Mouse (Mus musculus) forebrain, embryonic 10.5 days (tissue): ENCODE results near the gene Fnbp1. TPM values are rescaled to one million over a fixed set of nuclear protein-coding genes. Genes with fewer than 3 reads are reported as not detected.
A peak's percentile ranks its signal among the peaks of the same experiment; 100 is the strongest.

Experiments used
- DNase-seq: peaks from one replicate; pipeline ENCODE4 v3.0.0-alpha.2; 2017; ENCODE audit warnings: low spot score; ENCODE audit errors: extremely low spot score
- H3K27ac ChIP-seq: fragments of 300-500 bp; sonication (generic); 2 replicates; pipeline ENCODE4 v1.5.1; 2016; ENCODE audit warnings: mild to moderate bottlenecking
- H3K27me3 ChIP-seq: fragments of 300-500 bp; sonication (generic); 2 replicates; pipeline ENCODE4 v1.6.1; 2016; ENCODE audit warnings: mild to moderate bottlenecking; ENCODE audit not compliant: poor library complexity, severe bottlenecking
- H3K36me3 ChIP-seq: fragments of 300-500 bp; sonication (generic); replicated peaks from 2 replicates; pipeline ENCODE4 v1.6.1; 2016; ENCODE audit warnings: mild to moderate bottlenecking, moderate library complexity
- H3K4me1 ChIP-seq: fragments of 300-500 bp; sonication (generic); 2 replicates; pipeline ENCODE4 v1.6.1; 2016
- H3K4me3 ChIP-seq: fragments of 300-500 bp; sonication (generic); 2 replicates; pipeline ENCODE4 v1.5.1; 2016; ENCODE audit warnings: mild to moderate bottlenecking, moderate library complexity
- H3K9me3 ChIP-seq: fragments of 300-500 bp; sonication (generic); 2 replicates; pipeline ENCODE4 v1.6.1; 2016; ENCODE audit warnings: mild to moderate bottlenecking, moderate library complexity
- WGBS: fragments of 180-500 bp; shearing (Covaris S2); methylation state at CpG from one replicate; pipeline ENCODE4 v1.1.7; 2016; 5-methylcytosine and 5-hydroxymethylcytosine counted together
- polyA plus RNA-seq: library from polyadenylated mRNA; unstranded; fragments of >200 nt; fragmentation: Nextera tagmentation; extraction: Ambion mirVana; gene quantifications from 2 replicates; pipeline ENCODE4 v1.2.1, GENCODE M21; 2016

Gene Fnbp1
- polyA plus RNA-seq, 1 experiment from 2014 or later: 13.3 TPM

GRCm38 (mm10) chr2:31020202-31020601 is 121.6 kb downstream of the Fnbp1 start:
- Histone ChIP-seq H3K4me1 (no peaks in the 10 kb centered on the region), H3K4me3 (no peak overlapping the region), H3K27ac (no peak overlapping the region), H3K27me3 (no peaks in the 10 kb centered on the region), H3K36me3 (peaks cover 59% of the 10 kb centered on the region), H3K9me3 (no peaks in the 10 kb centered on the region)
- no peak for DNase-seq
- WGBS: 90% methylated on average over 2 of the region's 2 CpGs

GRCm38 (mm10) chr2:31019011-31019410 is 122.8 kb downstream of the Fnbp1 start:
- Histone ChIP-seq H3K36me3 (peaks cover 59% of the 10 kb centered on the region), H3K4me1 (no peaks in the 10 kb centered on the region), H3K27ac (no peak overlapping the region), H3K9me3 (no peaks in the 10 kb centered on the region), H3K4me3 (no peak overlapping the region), H3K27me3 (no peaks in the 10 kb centered on the region)
- WGBS: 93% methylated on average over 8 of the region's 8 CpGs
- no peak for DNase-seq

- no peak for DNase-seq
- WGBS: 88% methylated on average over 8 of the region's 8 CpGs
- H3K36me3 ChIP-seq: peaks cover 59% of the 10 kb centered on the region
- no peaks in the 10 kb centered on the region for H3K27me3 ChIP-seq
- H3K4me1 ChIP-seq: no peaks in the 10 kb centered on the region
- H3K4me3 ChIP-seq: no peak overlapping the region
- H3K27ac ChIP-seq: no peak overlapping the region
- H3K9me3 ChIP-seq: no peaks in the 10 kb centered on the region
Observed at GRCm38 (mm10) chr2:31018519-31018918, 123.3 kb downstream of the Fnbp1 start.

- no peak overlapping the region for H3K4me3 ChIP-seq
- H3K27me3 ChIP-seq: no peaks in the 10 kb centered on the region
- H3K4me1 ChIP-seq: no peaks in the 10 kb centered on the region
- no peaks in the 10 kb centered on the region for H3K9me3 ChIP-seq
- DNase-seq: no peak
- H3K27ac ChIP-seq: no peak overlapping the region
- 94% methylated on average over 18 of the region's 18 CpGs for WGBS
- peaks cover 59% of the 10 kb centered on the region for H3K36me3 ChIP-seq
Observed at GRCm38 (mm10) chr2:31017625-31018317, 124.0 kb downstream of the Fnbp1 start.

GRCm38 (mm10) chr2:31013371-31014120 is 128.3 kb downstream of the Fnbp1 start:
- Histone ChIP-seq H3K4me1 (no peaks in the 10 kb centered on the region), H3K36me3 (peaks cover 46% of the 10 kb centered on the region), H3K27ac (no peak overlapping the region), H3K4me3 (no peak overlapping the region), H3K9me3 (no peaks in the 10 kb centered on the region), H3K27me3 (no peaks in the 10 kb centered on the region)
- 83% methylated on average over 14 of the region's 14 CpGs for WGBS
- DNase-seq: no peak

- no peak overlapping the region for H3K4me3 ChIP-seq
- 92% methylated on average over 5 of the region's 5 CpGs for WGBS
- no peak overlapping the region for H3K27ac ChIP-seq
- no peaks in the 10 kb centered on the region for H3K4me1 ChIP-seq
- no peaks in the 10 kb centered on the region for H3K9me3 ChIP-seq
- no peak for DNase-seq
- no peaks in the 10 kb centered on the region for H3K27me3 ChIP-seq
- peaks cover 44% of the 10 kb centered on the region for H3K36me3 ChIP-seq
Observed at GRCm38 (mm10) chr2:31007208-31007607, 134.6 kb downstream of the Fnbp1 start.

- no peak overlapping the region for H3K27ac ChIP-seq
- DNase-seq: no peak
- 93% methylated on average over 5 of the region's 5 CpGs for WGBS
- peaks cover 40% of the 10 kb centered on the region for H3K36me3 ChIP-seq
- H3K27me3 ChIP-seq: no peaks in the 10 kb centered on the region
- no peaks in the 10 kb centered on the region for H3K9me3 ChIP-seq
- H3K4me1 ChIP-seq: no peaks in the 10 kb centered on the region
- no peak overlapping the region for H3K4me3 ChIP-seq
Observed at GRCm38 (mm10) chr2:31006434-31006833, 135.4 kb downstream of the Fnbp1 start.

- no peak for DNase-seq
- Histone ChIP-seq H3K4me3 (no peak overlapping the region), H3K27ac (no peak overlapping the region), H3K9me3 (no peaks in the 10 kb centered on the region), H3K27me3 (no peaks in the 10 kb centered on the region), H3K4me1 (no peaks in the 10 kb centered on the region), H3K36me3 (peaks cover 30% of the 10 kb centered on the region)
- WGBS: 84% methylated on average over 2 of the region's 2 CpGs
Observed at GRCm38 (mm10) chr2:31005453-31005852, 136.4 kb downstream of the Fnbp1 start.

GRCm38 (mm10) chr2:31002857-31003256 is 139.0 kb downstream of the Fnbp1 start:
- no peaks in the 10 kb centered on the region for H3K27me3 ChIP-seq
- no peaks in the 10 kb centered on the region for H3K4me1 ChIP-seq
- H3K27ac ChIP-seq: no peak overlapping the region
- H3K9me3 ChIP-seq: no peaks in the 10 kb centered on the region
- no peak overlapping the region for H3K4me3 ChIP-seq
- no peak for DNase-seq
- peaks cover 30% of the 10 kb centered on the region for H3K36me3 ChIP-seq
- WGBS: 95% methylated on average over 10 of the region's 10 CpGs

- no peaks in the 10 kb centered on the region for H3K4me1 ChIP-seq
- H3K9me3 ChIP-seq: no peaks in the 10 kb centered on the region
- no peak overlapping the region for H3K4me3 ChIP-seq
- DNase-seq: no peak
- H3K27ac ChIP-seq: 0 out of 2 replicates have a peak overlapping the region, but pooled peaks have one; percentile 20
- WGBS: 74% methylated on average over 8 of the region's 8 CpGs
- no peaks in the 10 kb centered on the region for H3K27me3 ChIP-seq
- H3K36me3 ChIP-seq: peaks cover 16% of the 10 kb centered on the region
Observed at GRCm38 (mm10) chr2:30998443-30999260, 143.2 kb downstream of the Fnbp1 start.

- H3K27me3 ChIP-seq: no peaks in the 10 kb centered on the region
- H3K4me1 ChIP-seq: no peaks in the 10 kb centered on the region
- DNase-seq: no peak
- peaks cover 8% of the 10 kb centered on the region for H3K36me3 ChIP-seq
- H3K4me3 ChIP-seq: no peak overlapping the region
- 83% methylated on average over 11 of the region's 11 CpGs for WGBS
- H3K27ac ChIP-seq: no peak overlapping the region
- no peaks in the 10 kb centered on the region for H3K9me3 ChIP-seq
Observed at GRCm38 (mm10) chr2:30995432-30995996, 146.3 kb downstream of the Fnbp1 start.

GRCm38 (mm10) chr2:30994853-30995252 is 147.0 kb downstream of the Fnbp1 start:
- peaks cover 2% of the 10 kb centered on the region; the same call in 1 of the 2 replicates for H3K36me3 ChIP-seq
- H3K4me3 ChIP-seq: no peak overlapping the region
- H3K27ac ChIP-seq: no peak overlapping the region
- no peaks in the 10 kb centered on the region for H3K9me3 ChIP-seq
- H3K4me1 ChIP-seq: no peaks in the 10 kb centered on the region
- DNase-seq: no peak
- no peaks in the 10 kb centered on the region for H3K27me3 ChIP-seq
- 93% methylated on average over 4 of the region's 4 CpGs for WGBS
